Mouse (Mus musculus) olfactory bulb, adult 2 months (tissue): ENCODE data around the gene Cfb. TPM values are rescaled to one million over a fixed set of nuclear protein-coding genes. Genes with fewer than 3 reads are reported as not detected.
"Not testable (repeated sequence)": the region's sequence is repeated elsewhere in the genome, so short reads cannot be mapped to it uniquely, and the experiment has no call there.

ENCODE experiments used
- H3K27ac ChIP-seq: fragments of 200-500 bp; 2 replicates; pipeline ENCODE4 v1.5.1; 2012; ENCODE audit warnings: low read depth, low read length; ENCODE audit not compliant: insufficient read depth
- H3K4me1 ChIP-seq: fragments of 200-500 bp; 2 replicates; pipeline ENCODE4 v1.6.1; 2012; ENCODE audit warnings: low read length; ENCODE audit not compliant: control insufficient read depth, insufficient read depth
- H3K4me3 ChIP-seq: fragments of 200-500 bp; 2 replicates; pipeline ENCODE4 v1.5.1; 2012; ENCODE audit warnings: mild to moderate bottlenecking, low read depth, low read length, moderate library complexity; ENCODE audit not compliant: insufficient read depth
- CTCF ChIP-seq: fragments of 200-500 bp; IDR thresholded peaks from 2 replicates; pipeline ENCODE4 v1.5.1; 2012; ENCODE audit warnings: low read depth, mild to moderate bottlenecking, low read length, moderate library complexity; ENCODE audit not compliant: insufficient read depth
- POLR2A ChIP-seq: fragments of 200-500 bp; IDR thresholded peaks from 2 replicates; pipeline ENCODE4 v1.6.1; 2012; ENCODE audit warnings: mild to moderate bottlenecking, low read depth, low read length, moderate library complexity; ENCODE audit not compliant: insufficient read depth
- WGBS: fragments of 180-500 bp; shearing (Covaris S2); methylation state at CpG from one replicate; pipeline ENCODE4 v1.1.7; 2018; 5-methylcytosine and 5-hydroxymethylcytosine counted together
- polyA plus RNA-seq: library from polyadenylated mRNA; stranded (reverse); fragments of >200 nt; gene quantifications from 2 replicates; pipeline ENCODE4 v1.2.4, GENCODE M21; 2012; ENCODE audit warnings: low replicate concordance; ENCODE audit not compliant: missing spikeins, insufficient read depth, insufficient read length

The Cfb gene
- polyA plus RNA-seq, 1 experiment = not detected

GRCm38 (mm10) chr17:34814818-34815370 lies 47.4 kb downstream of the Cfb start:
- H3K4me1 ChIP-seq = no peaks in the 10 kb centered on the region
- no peak for TF ChIP-seq CTCF
- TF ChIP-seq POLR2A = no peak
- no peak overlapping the region for H3K27ac ChIP-seq
- H3K4me3 ChIP-seq = no peak overlapping the region
- WGBS = 81% methylated on average over 7 of the region's 7 CpGs

GRCm38 (mm10) chr17:34813747-34814146 lies 48.6 kb downstream of the Cfb start:
- WGBS = 66% methylated on average over 12 of the region's 12 CpGs
- H3K4me1 ChIP-seq = not testable (repeated sequence)

GRCm38 (mm10) chr17:34811275-34811674 lies 51.0 kb downstream of the Cfb start:
- Histone ChIP-seq H3K27ac (no peak overlapping the region), H3K4me3 (no peak overlapping the region), H3K4me1 (no peaks in the 10 kb centered on the region)
- TF ChIP-seq POLR2A = no peak
- no peak for TF ChIP-seq CTCF
- WGBS = 78% methylated on average over 15 of the region's 15 CpGs

More at GRCm38 (mm10) chr17:34813747-34814146, 48.6 kb downstream of the Cfb start:
- H3K27ac ChIP-seq, H3K4me3 ChIP-seq: not testable (repeated sequence)
- TF ChIP-seq CTCF = peak; percentile 71

GRCm38 (mm10) chr17:34810811-34811210 lies 51.5 kb downstream of the Cfb start:
- H3K4me1 ChIP-seq, H3K4me3 ChIP-seq, H3K27ac ChIP-seq: not testable (repeated sequence)
- 88% methylated on average over 8 of the region's 8 CpGs for WGBS

- 90% methylated on average over 5 of the region's 5 CpGs for WGBS
- not testable (repeated sequence) for H3K4me1 ChIP-seq, H3K27ac ChIP-seq
Observed at GRCm38 (mm10) chr17:34810411-34810810, 51.9 kb downstream of the Cfb start.

GRCm38 (mm10) chr17:34808599-34809205 lies 53.6 kb downstream of the Cfb start:
- 86% methylated on average over 6 of the region's 6 CpGs for WGBS
- no peak for TF ChIP-seq CTCF
- Histone ChIP-seq H3K4me3 (no peak overlapping the region), H3K4me1 (no peaks in the 10 kb centered on the region), H3K27ac (no peak overlapping the region)

More at GRCm38 (mm10) chr17:34810411-34810810, 51.9 kb downstream of the Cfb start:
- not testable (repeated sequence) for H3K4me3 ChIP-seq

GRCm38 (mm10) chr17:34807176-34807575 lies 55.1 kb downstream of the Cfb start:
- H3K27ac ChIP-seq = no peak overlapping the region
- no peak for TF ChIP-seq POLR2A
- TF ChIP-seq CTCF = no peak
- no peak overlapping the region for H3K4me3 ChIP-seq
- H3K4me1 ChIP-seq = no peaks in the 10 kb centered on the region
- WGBS = 69% methylated on average over 3 of the region's 3 CpGs

Other genes starting within 250 kb of the Cfb start
- not detected in 2 replicates for gene Egfl8, start 246.5 kb downstream of the Cfb start, polyA plus RNA-seq
- not detected in 2 replicates for gene Ppt2, start 234.0 kb downstream of the Cfb start, polyA plus RNA-seq
- not detected in 2 replicates for gene Prrt1, start 233.0 kb downstream of the Cfb start, polyA plus RNA-seq
- gene Fkbpl, start 217.8 kb downstream of the Cfb start, polyA plus RNA-seq = not detected in 2 replicates
- gene Atf6b, start 215.4 kb downstream of the Cfb start, polyA plus RNA-seq = not detected in 2 replicates
- gene Tnxb, start 192.0 kb downstream of the Cfb start, polyA plus RNA-seq = not detected in 2 replicates
- not detected in 2 replicates for gene C4b, start 118.6 kb downstream of the Cfb start, polyA plus RNA-seq
- not detected in 2 replicates for gene Cyp21a1, start 58.0 kb downstream of the Cfb start, polyA plus RNA-seq
- not detected in 2 replicates for gene Stk19, start 25.6 kb downstream of the Cfb start, polyA plus RNA-seq
- gene Dxo, start 25.5 kb downstream of the Cfb start, polyA plus RNA-seq = not detected in 2 replicates
- not detected in 2 replicates for gene Skiv2l, start 12.3 kb downstream of the Cfb start, polyA plus RNA-seq
- gene Nelfe, start 12.1 kb downstream of the Cfb start, polyA plus RNA-seq = not detected in 2 replicates
- not detected in 2 replicates for gene Zbtb12, start 17.0 kb upstream of the Cfb start, polyA plus RNA-seq
- not detected in 2 replicates for gene Gm20547, start 19.5 kb upstream of the Cfb start, polyA plus RNA-seq
- gene C2, start 35.7 kb upstream of the Cfb start, polyA plus RNA-seq = not detected in 2 replicates
- 130 TPM in 1 of 2 replicates, not detected in the other for gene Ehmt2, start 36.0 kb upstream of the Cfb start, polyA plus RNA-seq
- gene Slc44a4, start 51.9 kb upstream of the Cfb start, polyA plus RNA-seq = not detected in 2 replicates
- not detected in 2 replicates for gene Neu1, start 68.7 kb upstream of the Cfb start, polyA plus RNA-seq
- gene Hspa1b, start 96.7 kb upstream of the Cfb start, polyA plus RNA-seq = not detected in 2 replicates
- gene Gm20481, start 107.4 kb upstream of the Cfb start, polyA plus RNA-seq = not detected in 2 replicates
- gene Hspa1a, start 109.6 kb upstream of the Cfb start, polyA plus RNA-seq = not detected in 2 replicates
- gene Hspa1l, start 110.2 kb upstream of the Cfb start, polyA plus RNA-seq = not detected in 2 replicates
- not detected in 2 replicates for gene Lsm2, start 119.3 kb upstream of the Cfb start, polyA plus RNA-seq
- gene Vars, start 138.5 kb upstream of the Cfb start, polyA plus RNA-seq = not detected in 2 replicates
- gene Vwa7, start 154.1 kb upstream of the Cfb start, polyA plus RNA-seq = not detected in 2 replicates
- not detected in 2 replicates for gene Sapcd1, start 165.5 kb upstream of the Cfb start, polyA plus RNA-seq
- not detected in 2 replicates for gene Msh5, start 184.2 kb upstream of the Cfb start, polyA plus RNA-seq
- not detected in 2 replicates for gene Clic1, start 187.4 kb upstream of the Cfb start, polyA plus RNA-seq
- not detected in 2 replicates for gene Ddah2, start 196.5 kb upstream of the Cfb start, polyA plus RNA-seq
- gene Ly6g6c, start 202.9 kb upstream of the Cfb start, polyA plus RNA-seq = not detected in 2 replicates
- gene Mpig6b, start 203.7 kb upstream of the Cfb start, polyA plus RNA-seq = not detected in 2 replicates
- not detected in 2 replicates for gene Ly6g6e, start 214.4 kb upstream of the Cfb start, polyA plus RNA-seq
- not detected in 2 replicates for gene Ly6g6d, start 215.5 kb upstream of the Cfb start, polyA plus RNA-seq
- not detected in 2 replicates for gene Ly6g6f, start 223.1 kb upstream of the Cfb start, polyA plus RNA-seq
- gene Abhd16a, start 226.7 kb upstream of the Cfb start, polyA plus RNA-seq = not detected in 2 replicates
- gene Ly6g5c, start 245.8 kb upstream of the Cfb start, polyA plus RNA-seq = not detected in 2 replicates